Mouse (Mus musculus) intestine, embryonic 16.5 days (tissue): ENCODE results near the gene Rab13. TPM values are rescaled to one million over a fixed set of nuclear protein-coding genes. Genes with fewer than 3 reads are reported as not detected.

ENCODE experiments used
- ATAC-seq: fragments of 200-750 bp; cut with Nextera tagmentation; 2 replicates; pipeline ENCODE4 v1.8.0; 2017; ENCODE audit warnings: moderate TSS enrichment, moderate library complexity
- H3K27ac ChIP-seq: fragments of 300-500 bp; sonication (generic); 2 replicates; pipeline ENCODE4 v1.5.1; 2014; ENCODE audit warnings: mild to moderate bottlenecking, low read length
- H3K27me3 ChIP-seq: fragments of 300-500 bp; sonication (generic); replicated peaks from 2 replicates; pipeline ENCODE4 v1.6.1; 2014; ENCODE audit warnings: low read length, control low read depth, mixed read lengths; ENCODE audit not compliant: control insufficient read depth, insufficient read depth
- H3K36me3 ChIP-seq: fragments of 300-500 bp; sonication (generic); 2 replicates; pipeline ENCODE4 v1.6.1; 2014; ENCODE audit warnings: low read length, control low read depth; ENCODE audit not compliant: control insufficient read depth, insufficient read depth
- H3K4me1 ChIP-seq: fragments of 300-500 bp; sonication (generic); 2 replicates; pipeline ENCODE4 v1.6.1; 2014; ENCODE audit warnings: low read length, control low read depth, mixed read lengths; ENCODE audit not compliant: control insufficient read depth, insufficient read depth
- H3K4me2 ChIP-seq: fragments of 300-500 bp; sonication (generic); 2 replicates; pipeline ENCODE4 v1.6.1; 2014; ENCODE audit warnings: low read depth, low read length, control low read depth
- H3K4me3 ChIP-seq: fragments of 300-500 bp; sonication (generic); 2 replicates; pipeline ENCODE4 v1.5.1; 2014; ENCODE audit warnings: mild to moderate bottlenecking, low read length
- H3K9ac ChIP-seq: fragments of 300-500 bp; sonication (generic); 2 replicates; pipeline ENCODE4 v1.6.1; 2014; ENCODE audit warnings: low read depth, low read length
- H3K9me3 ChIP-seq: fragments of 300-500 bp; sonication (generic); 2 replicates; pipeline ENCODE4 v1.6.1; 2016; ENCODE audit warnings: low read length, control low read depth; ENCODE audit not compliant: control insufficient read depth
- WGBS: fragments of 180-500 bp; shearing (Covaris S2); extraction: QIAGEN DNeasy Blood & Tissue Kit; methylation state at CpG from one replicate; pipeline ENCODE4 v1.1.7; 2014; 5-methylcytosine and 5-hydroxymethylcytosine counted together
- microRNA-seq: library from miRNA; unstranded; fragments of <30 nt; microRNA quantifications from one replicate; pipeline ENCODE4, GENCODE M21; 2016
- polyA plus RNA-seq: library from polyadenylated mRNA; unstranded; fragments of >200 nt; fragmentation: Nextera tagmentation; extraction: Ambion mirVana; gene quantifications from 2 replicates; pipeline ENCODE4 v1.2.1, GENCODE M21; 2015

Gene Rab13
- polyA plus RNA-seq, 1 experiment from 2014 or later: 22.0 TPM

GRCm38 (mm10) chr3:90275286-90275685 is 61.8 kb downstream of the Rab13 start:
- Histone ChIP-seq H3K27me3 (no peaks in the 10 kb centered on the region), H3K4me2 (no peak overlapping the region), H3K27ac (no peak overlapping the region), H3K4me3 (no peak overlapping the region), H3K9me3 (no peaks in the 10 kb centered on the region), H3K9ac (no peak overlapping the region), H3K36me3 (peaks cover 6% of the 10 kb centered on the region; the same call in 1 of the 2 replicates), H3K4me1 (no peaks in the 10 kb centered on the region)
- no peak for ATAC-seq
- WGBS: 92% methylated on average over 11 of the region's 11 CpGs

Small RNA genes within 50 kb of the gene (microRNA-seq; reads per million reads assigned to microRNA genes)
- not detected for gene Mir7012

Other genes starting within 250 kb of the Rab13 start
- gene Hax1, start 214.9 kb upstream of the Rab13 start, polyA plus RNA-seq: 124 and 135 TPM in 2 replicates
- gene 4933434E20Rik, start 162.1 kb upstream of the Rab13 start, polyA plus RNA-seq: 194 and 199 TPM in 2 replicates
- gene Ubap2l, start 161.1 kb upstream of the Rab13 start, polyA plus RNA-seq: 122 and 146 TPM in 2 replicates
- gene Tpm3, start 141.0 kb upstream of the Rab13 start, polyA plus RNA-seq: 532 and 565 TPM in 2 replicates
- 0.16 and 0.17 TPM in 2 replicates for gene Nup210l, start 109.6 kb upstream of the Rab13 start, polyA plus RNA-seq
- 1,326 and 1,461 TPM in 2 replicates for gene Rps27, start within 50 bp of the Rab13 start, polyA plus RNA-seq
- gene Jtb, start 17.9 kb downstream of the Rab13 start, polyA plus RNA-seq: 110 and 114 TPM in 2 replicates
- gene Creb3l4, start 29.8 kb downstream of the Rab13 start, polyA plus RNA-seq: 16.0 and 18.9 TPM in 2 replicates
- 94.5 and 127 TPM in 2 replicates for gene Slc39a1, start 34.5 kb downstream of the Rab13 start, polyA plus RNA-seq
- 19.1 and 20.1 TPM in 2 replicates for gene Crtc2, start 40.5 kb downstream of the Rab13 start, polyA plus RNA-seq
- 2.3 and 2.4 TPM in 2 replicates for gene Dennd4b, start 51.5 kb downstream of the Rab13 start, polyA plus RNA-seq
- gene Gatad2b, start 79.5 kb downstream of the Rab13 start, polyA plus RNA-seq: 6.4 and 8.9 TPM in 2 replicates
- 8.4 and 8.6 TPM in 2 replicates for gene Slc27a3, start 176.2 kb downstream of the Rab13 start, polyA plus RNA-seq
- 20.2 and 22.1 TPM in 2 replicates for gene Ints3, start 219.9 kb downstream of the Rab13 start, polyA plus RNA-seq